28 mouse cellular contexts compared by ENCODE assay signal in genomic region chr3:105877252-105877803, GRCm38 (mm10). TPM values are rescaled to one million over a fixed set of nuclear protein-coding genes. Genes with fewer than 3 reads are reported as not detected.
A peak's percentile ranks its signal among the peaks of the same experiment; 100 is the strongest.
DNase-seq lines count a peak whose midpoint lies in the region; ATAC-seq and TF ChIP-seq lines count a peak whose summit lies in the region.
"Had no signal": no experiment of that assay in that cellular context is flagged by ENCODE, and none has a peak within 500 bp of the region (broad histone marks: within the 10 kb centered on the region; RNA-seq: fewer than 3 reads in every experiment).

No protein-coding gene starts in this region.

- peak; percentile 97 for TF ChIP-seq EP300 in lung, postnatal 0 days (IDR thresholded peaks at IDR 0.05)

- no peaks in the 10 kb centered on the region for H3K27me3 ChIP-seq in lung, postnatal 0 days (replicated peaks; ENCODE audit: insufficient read depth, low read length)
- H3K27me3 ChIP-seq in testis, adult 2 months (ENCODE audit: control insufficient read depth, insufficient read depth, low read length): no peaks in the 10 kb centered on the region
- H3K27me3 ChIP-seq: forebrain, embryonic 13.5 days; limb, embryonic 12.5 days; stomach, embryonic 15.5 days had no signal

- H3K36me3 ChIP-seq in lung, postnatal 0 days (ENCODE audit: insufficient read depth, low read length): no peaks in the 10 kb centered on the region
- no peaks in the 10 kb centered on the region for H3K36me3 ChIP-seq in testis, adult 2 months (ENCODE audit: control insufficient read depth, insufficient read depth, low read length)
- H3K36me3 ChIP-seq: heart, embryonic 15.5 days; limb, embryonic 12.5 days; midbrain, embryonic 10.5 days; stomach, embryonic 15.5 days had no signal

- peak; percentile 84 for ATAC-seq in lung, postnatal 0 days
- ATAC-seq: forebrain, embryonic 13.5 days; inflammation-experienced regulatory T-cells, adult 6 months had no signal

- TF ChIP-seq POLR2A in testis, adult 2 months (IDR thresholded peaks at IDR 0.05; ENCODE audit: control insufficient read depth, low read depth, low read length): no peak

- H3K9me3 ChIP-seq in lung, postnatal 0 days (ENCODE audit: low read length): no peaks in the 10 kb centered on the region
- H3K9me3 ChIP-seq: forebrain, embryonic 13.5 days; heart, embryonic 15.5 days; limb, embryonic 12.5 days; midbrain, embryonic 10.5 days; stomach, embryonic 15.5 days had no signal

- H3K4me1 ChIP-seq in lung, postnatal 0 days (ENCODE audit: insufficient read depth, low read depth, low read length): peaks cover 3% of the 10 kb centered on the region; the same call in 1 of the 2 replicates
- no peaks in the 10 kb centered on the region; the same call in 1 of the 2 replicates for H3K4me1 ChIP-seq in testis, adult 2 months (ENCODE audit: control insufficient read depth, insufficient read depth, low read length)

- no peak overlapping the region for H3K4me2 ChIP-seq in lung, postnatal 0 days (replicated peaks; ENCODE audit: low read depth, low read length)
- H3K4me2 ChIP-seq: forebrain, embryonic 13.5 days; heart, embryonic 15.5 days; hindbrain, embryonic 14.5 days; limb, embryonic 12.5 days; stomach, embryonic 15.5 days had no signal

- DNase-seq in gastrocnemius, adult 2 months: no peak
- no peak for DNase-seq in gastrocnemius, postnatal 25 days
- DNase-seq in lung, postnatal 0 days (ENCODE audit: low spot score): peak; percentile 61
- no peak for DNase-seq in lung, postnatal 14 days
- DNase-seq in testis, postnatal 14 days (ENCODE audit: low spot score): no peak
- DNase-seq in cerebellum, postnatal 25 days: no peak
- no peak for DNase-seq in urinary bladder, adult 2 months (ENCODE audit: low spot score)
- DNase-seq: adrenal gland, postnatal 25 days; cerebellum, adult 18-20 months; cerebellum, postnatal 14 days; embryo, embryonic 11 days; gastrocnemius, postnatal 10 days; heart, postnatal 36 days; kidney, adult 18-20 months; kidney, postnatal 4 days; right cerebral cortex, postnatal 4 days; thymus, adult 2 months had no signal

- WGBS in lung, postnatal 0 days: 54% methylated on average over 6 of the region's 6 CpGs

- no peak for TF ChIP-seq CTCF in gastrocnemius, adult 2 months (IDR thresholded peaks at IDR 0.05)
- TF ChIP-seq CTCF in lung, postnatal 0 days (IDR thresholded peaks at IDR 0.05): no peak
- no peak for TF ChIP-seq CTCF in testis, adult 2 months (IDR thresholded peaks at IDR 0.05; ENCODE audit: control insufficient read depth, insufficient read depth, insufficient replicate concordance, low read depth, low read length)

- H3K9ac ChIP-seq in lung, postnatal 0 days (replicated peaks; ENCODE audit: low read depth): no peak overlapping the region
- H3K9ac ChIP-seq: forebrain, embryonic 13.5 days; heart, embryonic 15.5 days; hindbrain, embryonic 14.5 days; limb, embryonic 12.5 days; liver, embryonic 14.5 days; stomach, embryonic 15.5 days had no signal

- H3K4me3 ChIP-seq in gastrocnemius, adult 2 months: no peak overlapping the region
- no peak overlapping the region for H3K4me3 ChIP-seq in lung, postnatal 0 days (ENCODE audit: low read depth, low read length)
- peak overlapping the region; percentile 3; the same call in 1 of the 2 replicates for H3K4me3 ChIP-seq in testis, adult 2 months (ENCODE audit: control insufficient read depth, low read depth, low read length)
- H3K4me3 ChIP-seq: forebrain, embryonic 13.5 days; heart, embryonic 15.5 days; limb, embryonic 12.5 days; midbrain, embryonic 10.5 days; stomach, embryonic 15.5 days had no signal

- intact Hi-C loops in gastrocnemius, adult 2 months (cut with DNase I): no loop called here

- peak overlapping the region; percentile 57 for H3K27ac ChIP-seq in gastrocnemius, adult 2 months
- H3K27ac ChIP-seq in lung, postnatal 0 days (ENCODE audit: low read length): no peak overlapping the region
- no peak overlapping the region for H3K27ac ChIP-seq in testis, adult 2 months (ENCODE audit: control insufficient read depth, insufficient read depth, low read depth, low read length)
- H3K27ac ChIP-seq: forebrain, embryonic 13.5 days; heart, embryonic 15.5 days; hindbrain, embryonic 14.5 days; limb, embryonic 12.5 days; liver, embryonic 14.5 days; midbrain, embryonic 10.5 days; stomach, embryonic 15.5 days had no signal

RNA-seq across cellular contexts. Expression of gene Tmigd3, which starts 6.6 kb away (rescaled TPM):
- not detected for total RNA-seq in gastrocnemius, adult 2 months (2021)
- not detected for total RNA-seq in gastrocnemius, postnatal 25 days (2021)
- polyA plus RNA-seq in lung, postnatal 0 days (2015; fragmentation: Nextera tagmentation; extraction: Ambion mirVana): 1.5 and 1.6 TPM in 2 replicates
- polyA plus RNA-seq in testis, adult 2 months (2012; rRNA removed): 290 and 388 TPM in 2 replicates
- 0.13 and 0.14 TPM in 2 replicates for polyA plus RNA-seq in urinary bladder, adult 2 months (2012; rRNA removed)
- total RNA-seq: adrenal gland, postnatal 25 days; neutrophil, adult 5-6 weeks had no signal
- polyA plus RNA-seq: forebrain, embryonic 13.5 days; hindbrain, embryonic 14.5 days; inflammation-experienced regulatory T-cells, adult 6 months; kidney, embryonic 16.5 days; midbrain, embryonic 10.5 days had no signal

RNA-seq across cellular contexts. Expression of gene Adora3, which starts 6.7 kb away (rescaled TPM):
- not detected for total RNA-seq in gastrocnemius, adult 2 months (2021)
- total RNA-seq in gastrocnemius, postnatal 25 days (2021): under 1 TPM in 1 of 2 experiments, not detected in 1; 0.21 TPM
- 0.82 and 0.89 TPM in 2 replicates for polyA plus RNA-seq in lung, postnatal 0 days (2015; fragmentation: Nextera tagmentation; extraction: Ambion mirVana)
- 10.9 and 13.6 TPM in 2 replicates for polyA plus RNA-seq in testis, adult 2 months (2012; rRNA removed)
- 0.41 and 0.53 TPM in 2 replicates for polyA plus RNA-seq in urinary bladder, adult 2 months (2012; rRNA removed)
- total RNA-seq: adrenal gland, postnatal 25 days had no signal
- polyA plus RNA-seq: kidney, embryonic 16.5 days; limb, embryonic 12.5 days; midbrain, embryonic 10.5 days had no signal

RNA-seq across cellular contexts. Expression of gene I830077J02Rik, which starts 55.1 kb away (rescaled TPM):
- total RNA-seq in gastrocnemius, adult 2 months (2021): under 1 TPM; 0.84 to 0.92 TPM
- total RNA-seq in gastrocnemius, postnatal 25 days (2021): under 1 TPM; 0.28 to 0.64 TPM
- 1.2 and 1.9 TPM in 2 replicates for polyA plus RNA-seq in lung, postnatal 0 days (2015; fragmentation: Nextera tagmentation; extraction: Ambion mirVana)
- polyA plus RNA-seq in testis, adult 2 months (2012; rRNA removed): 0.14 TPM in 1 of 2 replicates, not detected in the other
- polyA plus RNA-seq in urinary bladder, adult 2 months (2012; rRNA removed): 0.58 and 0.78 TPM in 2 replicates

Comparison
In these comparisons a context has a peak if more than half of its experiments do, and no peak if none do; other contexts are left out.
1. RNA of gene Tmigd3, which starts 6.6 kb away (polyA plus RNA-seq): 290 to 388 TPM in testis, adult 2 months; 1.5 to 1.6 TPM in lung, postnatal 0 days and 0.13 to 0.14 TPM in urinary bladder, adult 2 months; every median in the first group is over 100 times any median in the second.